Mouse (Mus musculus): ENCODE data around the gene Psap. TPM values are rescaled to one million over a fixed set of nuclear protein-coding genes. Genes with fewer than 3 reads are reported as not detected.
A peak's percentile ranks its signal among the peaks of the same experiment; 100 is the strongest.

The Psap gene
- polyA plus RNA-seq, 1 experiment from 2014 or later = 75.2 TPM

DNA sequence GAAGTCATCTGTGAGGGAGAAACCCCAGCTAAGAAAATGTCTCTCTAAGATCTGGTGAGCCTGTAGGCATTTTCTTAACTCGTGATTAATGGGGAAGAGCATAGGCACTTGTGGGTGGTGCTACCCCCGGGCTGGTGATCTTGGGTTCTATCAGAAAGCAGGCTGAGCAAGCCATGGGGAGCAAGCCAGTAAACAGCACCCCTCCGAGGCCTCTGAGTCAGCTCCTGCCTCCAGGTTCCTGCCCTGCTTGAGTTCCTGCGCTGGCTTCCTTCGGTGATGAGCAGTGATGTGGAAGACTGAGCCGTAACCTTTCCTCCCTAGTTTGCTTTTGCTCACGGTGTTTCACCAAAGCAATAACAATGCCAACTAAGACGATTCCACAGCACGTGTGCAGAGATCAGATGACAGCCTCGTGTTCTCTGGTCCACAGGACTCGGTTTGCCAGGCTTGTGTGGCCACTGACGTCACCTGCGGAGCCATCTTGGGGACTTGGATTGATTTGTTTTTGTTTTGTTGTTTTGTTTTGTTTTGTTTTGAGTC lies 26.9 kb upstream of the Psap start:
- Histone ChIP-seq H3K27ac (no peak overlapping the region), H3K27me3 (ENCODE audit: insufficient read depth, poor library complexity, severe bottlenecking) (no peaks in the 10 kb centered on the region), H3K9me3 (no peaks in the 10 kb centered on the region), H3K36me3 (no peaks in the 10 kb centered on the region), H3K4me3 (no peak overlapping the region), H3K4me1 (no peaks in the 10 kb centered on the region)
- DNase-seq (ENCODE audit: low spot score) = no peak
- 80% methylated on average over 13 of the region's 13 CpGs for WGBS

DNA sequence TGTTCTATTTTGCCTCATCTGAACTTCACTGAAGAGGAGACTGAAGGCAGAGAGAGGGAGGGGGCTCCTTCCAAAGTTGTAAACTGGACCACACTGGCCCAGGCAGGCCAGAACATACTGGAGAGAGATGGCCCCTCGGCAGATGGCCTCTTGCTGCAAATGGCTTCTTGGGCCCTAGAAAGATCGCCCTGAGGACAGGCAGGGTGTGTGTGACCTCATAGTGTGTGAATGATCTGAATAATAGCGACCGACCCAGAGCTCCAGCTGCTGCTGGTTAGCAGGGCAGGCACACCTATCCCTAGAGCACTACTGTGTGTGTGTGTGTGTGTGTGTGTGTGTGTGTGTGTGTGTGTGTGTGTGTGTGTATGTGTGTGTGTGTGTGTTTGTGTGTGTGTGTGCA lies 25.2 kb upstream of the Psap start:
- no peak overlapping the region for H3K27ac ChIP-seq
- no peaks in the 10 kb centered on the region for H3K9me3 ChIP-seq
- H3K4me1 ChIP-seq = peaks cover under 1% of the 10 kb centered on the region; the same call in 1 of the 2 replicates
- DNase-seq (ENCODE audit: low spot score) = no peak
- H3K4me3 ChIP-seq = no peak overlapping the region
- no peaks in the 10 kb centered on the region for H3K27me3 ChIP-seq (ENCODE audit: insufficient read depth, poor library complexity, severe bottlenecking)
- H3K36me3 ChIP-seq = no peaks in the 10 kb centered on the region
- 71% methylated on average over 4 of the region's 4 CpGs for WGBS

DNA sequence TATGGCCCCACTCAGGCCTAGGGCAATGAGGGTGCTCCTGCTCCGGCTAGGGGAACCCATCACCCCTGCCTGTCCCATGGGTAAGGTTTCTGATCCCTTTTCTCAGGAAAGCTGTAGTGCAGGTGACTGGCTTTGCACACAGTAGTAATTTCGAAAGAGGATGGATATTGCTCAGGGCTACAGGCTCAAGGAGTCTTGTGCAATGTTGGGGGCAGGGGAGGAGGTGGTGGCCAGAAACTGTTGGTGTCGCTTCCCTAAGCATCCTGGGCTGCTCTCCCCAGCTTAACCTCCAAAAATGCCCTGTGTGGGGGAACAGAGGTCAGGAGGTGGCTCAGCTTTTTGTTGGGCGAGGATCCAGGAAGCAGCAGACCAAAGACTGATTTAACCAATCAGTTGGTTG lies 24.8 kb upstream of the Psap start:
- H3K4me1 ChIP-seq = peaks cover 2% of the 10 kb centered on the region; the same call in 1 of the 2 replicates
- no peak for DNase-seq (ENCODE audit: low spot score)
- H3K4me3 ChIP-seq = no peak overlapping the region
- H3K27ac ChIP-seq = no peak overlapping the region
- no peaks in the 10 kb centered on the region for H3K36me3 ChIP-seq
- 68% methylated on average over 4 of the region's 4 CpGs for WGBS
- no peaks in the 10 kb centered on the region for H3K9me3 ChIP-seq
- H3K27me3 ChIP-seq (ENCODE audit: insufficient read depth, poor library complexity, severe bottlenecking) = no peaks in the 10 kb centered on the region

DNA sequence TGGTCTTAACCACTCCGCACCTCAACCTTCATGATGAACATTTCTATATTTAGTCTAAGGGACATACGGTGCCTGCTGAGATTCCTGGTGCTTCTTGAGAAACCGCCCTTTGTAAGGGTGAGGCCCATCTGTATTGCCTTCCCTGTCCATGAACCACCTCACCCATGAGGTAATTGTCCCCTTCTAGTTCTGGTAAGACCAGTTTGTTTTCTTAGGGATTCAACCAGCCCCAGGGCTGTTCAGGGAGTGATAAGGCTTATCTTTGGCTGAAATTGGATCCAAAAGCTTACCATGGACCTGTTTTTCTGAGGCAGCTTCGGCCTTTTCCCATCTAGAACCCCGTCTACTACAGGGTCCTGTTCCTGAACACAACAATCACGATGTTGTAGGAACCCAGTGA lies 21.3 kb upstream of the Psap start:
- Histone ChIP-seq H3K27me3 (ENCODE audit: insufficient read depth, poor library complexity, severe bottlenecking) (no peaks in the 10 kb centered on the region), H3K9me3 (no peaks in the 10 kb centered on the region), H3K4me3 (no peak overlapping the region), H3K27ac (no peak overlapping the region), H3K36me3 (no peaks in the 10 kb centered on the region), H3K4me1 (peaks cover 15% of the 10 kb centered on the region)
- WGBS = 45% methylated on average over 6 of the region's 6 CpGs
- no peak for DNase-seq (ENCODE audit: low spot score)

- H3K9me3 ChIP-seq = no peaks in the 10 kb centered on the region
- H3K36me3 ChIP-seq = no peaks in the 10 kb centered on the region
- H3K4me1 ChIP-seq = peaks cover 24% of the 10 kb centered on the region
- H3K4me3 ChIP-seq = no peak overlapping the region
- WGBS = 58% methylated on average over 16 of the region's 16 CpGs
- H3K27ac ChIP-seq = no peak overlapping the region
- H3K27me3 ChIP-seq (ENCODE audit: insufficient read depth, poor library complexity, severe bottlenecking) = no peaks in the 10 kb centered on the region
- DNase-seq (ENCODE audit: low spot score) = no peak
Measured at GRCm38 (mm10) chr10:60257261-60257825, 20.1 kb upstream of the Psap start.

- no peak for DNase-seq (ENCODE audit: low spot score)
- Histone ChIP-seq H3K4me3 (no peak overlapping the region), H3K27me3 (ENCODE audit: insufficient read depth, poor library complexity, severe bottlenecking) (0 out of 2 replicates have a peak, but pooled peaks cover 5% of the 10 kb centered on the region), H3K4me1 (peaks cover 30% of the 10 kb centered on the region), H3K36me3 (no peaks in the 10 kb centered on the region), H3K9me3 (no peaks in the 10 kb centered on the region), H3K27ac (peak overlapping the region; percentile 26; the same call in 1 of the 2 replicates)
- 90% methylated on average over 5 of the region's 5 CpGs for WGBS
Measured at GRCm38 (mm10) chr10:60260557-60261294, 16.7 kb upstream of the Psap start.

- H3K27me3 ChIP-seq (ENCODE audit: insufficient read depth, poor library complexity, severe bottlenecking) = 0 out of 2 replicates have a peak, but pooled peaks cover 5% of the 10 kb centered on the region
- no peaks in the 10 kb centered on the region for H3K36me3 ChIP-seq
- no peak for DNase-seq (ENCODE audit: low spot score)
- H3K4me1 ChIP-seq = peaks cover 30% of the 10 kb centered on the region
- no peak overlapping the region for H3K4me3 ChIP-seq
- WGBS = 43% methylated on average over 5 of the region's 5 CpGs
- H3K27ac ChIP-seq = no peak overlapping the region
- no peaks in the 10 kb centered on the region for H3K9me3 ChIP-seq
Measured at GRCm38 (mm10) chr10:60261530-60261929, 15.9 kb upstream of the Psap start.

DNA sequence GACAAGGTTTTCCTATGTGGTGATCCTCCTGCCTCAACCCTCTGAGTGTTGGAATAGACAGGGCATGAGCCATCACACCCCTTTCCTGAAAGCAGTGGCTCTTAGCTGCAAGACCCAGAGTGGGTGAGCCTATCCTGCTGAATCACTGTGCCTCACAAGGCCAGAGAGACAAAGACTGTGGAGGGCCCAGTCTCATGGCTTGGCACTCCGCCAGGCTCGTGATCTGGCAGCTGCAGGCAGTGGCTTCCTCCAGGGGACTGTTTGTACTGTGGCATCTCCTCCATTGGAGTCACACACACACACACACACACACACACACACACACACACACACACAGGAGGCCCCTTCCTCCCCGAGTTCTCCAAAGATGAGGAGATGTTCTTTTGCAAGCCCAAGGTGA lies 15.0 kb upstream of the Psap start:
- Histone ChIP-seq H3K27ac (peak overlapping the region; percentile 79), H3K9me3 (no peaks in the 10 kb centered on the region), H3K4me3 (no peak overlapping the region), H3K4me1 (peaks cover 28% of the 10 kb centered on the region), H3K27me3 (ENCODE audit: insufficient read depth, poor library complexity, severe bottlenecking) (0 out of 2 replicates have a peak, but pooled peaks cover 5% of the 10 kb centered on the region), H3K36me3 (no peaks in the 10 kb centered on the region)
- WGBS = 44% methylated on average over 3 of the region's 3 CpGs
- DNase-seq (ENCODE audit: low spot score) = peak; percentile 83

- no peaks in the 10 kb centered on the region for H3K36me3 ChIP-seq
- H3K27me3 ChIP-seq (ENCODE audit: insufficient read depth, poor library complexity, severe bottlenecking) = 0 out of 2 replicates have a peak, but pooled peaks cover 5% of the 10 kb centered on the region
- H3K27ac ChIP-seq = no peak overlapping the region
- WGBS = 70% methylated on average over 7 of the region's 7 CpGs
- no peak overlapping the region for H3K4me3 ChIP-seq
- DNase-seq (ENCODE audit: low spot score) = no peak
- H3K9me3 ChIP-seq = no peaks in the 10 kb centered on the region
- H3K4me1 ChIP-seq = peaks cover 28% of the 10 kb centered on the region
Measured at GRCm38 (mm10) chr10:60263351-60263750, 14.1 kb upstream of the Psap start.

DNA sequence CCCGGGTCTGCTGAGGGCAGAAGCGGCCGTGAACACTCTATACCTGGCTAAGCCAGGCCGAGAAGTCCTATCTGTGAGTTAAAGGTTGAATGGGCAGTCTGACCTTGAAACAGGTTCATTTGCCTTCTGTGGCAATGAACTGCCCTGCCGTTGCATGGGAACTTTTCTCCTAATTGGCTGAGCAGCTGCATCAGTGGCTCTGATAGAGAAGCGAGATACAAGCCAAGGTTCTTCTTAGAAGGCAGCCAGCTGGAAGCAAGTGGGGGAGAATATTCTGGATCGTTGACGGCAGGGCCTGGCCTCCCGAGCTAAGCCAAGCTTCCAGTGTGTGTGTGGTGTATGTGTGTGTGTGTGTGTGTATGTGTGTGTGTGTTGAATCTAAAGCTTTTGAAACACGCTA lies 12.2 kb upstream of the Psap start:
- Histone ChIP-seq H3K4me1 (peaks cover 27% of the 10 kb centered on the region), H3K27ac (no peak overlapping the region), H3K4me3 (no peak overlapping the region), H3K9me3 (no peaks in the 10 kb centered on the region), H3K36me3 (no peaks in the 10 kb centered on the region), H3K27me3 (ENCODE audit: insufficient read depth, poor library complexity, severe bottlenecking) (0 out of 2 replicates have a peak, but pooled peaks cover 5% of the 10 kb centered on the region)
- 72% methylated on average over 10 of the region's 10 CpGs for WGBS
- no peak for DNase-seq (ENCODE audit: low spot score)

GRCm38 (mm10) chr10:60266842-60267401 lies 10.5 kb upstream of the Psap start:
- Histone ChIP-seq H3K4me3 (no peak overlapping the region), H3K9me3 (no peaks in the 10 kb centered on the region), H3K4me1 (peaks cover 21% of the 10 kb centered on the region), H3K27me3 (ENCODE audit: insufficient read depth, poor library complexity, severe bottlenecking) (0 out of 2 replicates have a peak, but pooled peaks cover 5% of the 10 kb centered on the region), H3K27ac (no peak overlapping the region), H3K36me3 (no peaks in the 10 kb centered on the region)
- DNase-seq (ENCODE audit: low spot score) = no peak
- WGBS = 82% methylated on average over 8 of the region's 8 CpGs

DNA sequence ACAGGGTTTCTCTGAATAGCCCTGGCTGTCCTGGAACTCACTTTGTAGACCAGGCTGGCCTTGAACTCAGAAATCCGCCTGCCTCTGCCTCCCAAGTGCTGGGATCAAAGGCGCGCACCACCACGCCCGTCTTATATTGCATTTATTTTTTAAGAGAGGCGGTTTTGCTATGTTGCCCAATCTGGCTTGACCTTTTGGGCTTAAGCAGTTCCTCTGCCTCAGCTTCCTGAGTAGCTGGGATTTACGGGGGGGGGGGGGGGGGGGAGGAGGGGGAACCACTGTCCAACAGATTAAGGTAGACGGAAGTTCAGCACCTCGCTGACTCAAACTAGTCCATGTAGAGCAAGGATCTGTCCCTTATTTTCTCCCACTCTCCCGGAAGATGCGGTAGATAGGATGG lies 8.7 kb upstream of the Psap start:
- Histone ChIP-seq H3K4me1 (peaks cover 25% of the 10 kb centered on the region), H3K9me3 (no peaks in the 10 kb centered on the region), H3K36me3 (no peaks in the 10 kb centered on the region), H3K4me3 (no peak overlapping the region), H3K27me3 (ENCODE audit: insufficient read depth, poor library complexity, severe bottlenecking) (0 out of 2 replicates have a peak, but pooled peaks cover under 1% of the 10 kb centered on the region), H3K27ac (no peak overlapping the region)
- no peak for DNase-seq (ENCODE audit: low spot score)
- WGBS = 86% methylated on average over 10 of the region's 11 CpGs
